Mouse (Mus musculus): ENCODE measurements at regions not wholly inside any gene's neighbourhood (a gene's known extent, or its start where the extent isn't known, plus 50 kb on each side); places are given as distances from the start of the nearest gene placed in this dataset.
"Not testable (repeated sequence)": the region's sequence is repeated elsewhere in the genome, so short reads cannot be mapped to it uniquely, and the experiment has no call there.

DNA sequence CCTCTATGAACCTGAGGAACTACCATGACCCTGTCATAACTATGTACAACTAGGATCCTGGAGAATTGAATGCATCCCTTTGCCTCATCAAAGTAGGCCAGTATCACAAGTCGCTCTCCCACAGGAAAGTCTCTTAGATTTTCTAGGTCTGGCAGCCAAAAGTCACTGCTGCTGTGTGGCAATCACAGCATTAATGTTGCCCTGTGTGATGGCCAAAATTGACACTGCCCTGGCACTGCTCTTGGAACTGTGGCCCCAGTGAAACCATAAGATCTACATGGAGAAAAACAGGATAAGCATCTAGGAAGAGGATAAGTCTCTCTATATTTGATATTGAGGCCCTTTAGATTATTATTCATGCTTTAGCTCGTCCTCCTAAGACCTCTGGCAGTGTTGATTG lies 465.7 kb downstream of the Adam6a start:
- no peak for DNase-seq (ENCODE audit: low spot score)

- peak; percentile 49 for DNase-seq (ENCODE audit: low spot score)
Measured at GRCm38 (mm10) chr12:114012860-114013259, 469.2 kb downstream of the Adam6a start.

DNA sequence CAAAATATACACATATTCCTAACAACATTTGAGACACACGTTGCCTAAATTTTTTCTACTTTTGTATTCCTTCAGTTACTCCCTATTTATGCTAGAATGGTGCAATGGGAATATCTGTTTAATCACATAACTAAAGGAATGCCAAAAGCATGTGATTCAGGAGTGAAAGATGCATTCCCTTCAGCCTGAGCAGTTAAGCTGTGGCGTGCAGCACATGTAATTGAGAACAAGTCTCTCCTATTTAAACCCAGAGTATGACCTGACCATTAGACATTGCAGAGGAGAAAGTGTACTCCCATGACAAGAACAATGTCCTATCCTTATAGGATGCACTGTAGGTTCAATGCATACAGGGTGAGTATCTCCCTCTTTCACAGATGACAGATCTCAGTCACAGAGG lies 493.3 kb downstream of the Adam6a start:
- DNase-seq (ENCODE audit: low spot score) = not testable (repeated sequence)

GRCm38 (mm10) chr12:114047991-114048390 lies 504.3 kb downstream of the Adam6a start:
- DNase-seq (ENCODE audit: low spot score) = not testable (repeated sequence)

DNA sequence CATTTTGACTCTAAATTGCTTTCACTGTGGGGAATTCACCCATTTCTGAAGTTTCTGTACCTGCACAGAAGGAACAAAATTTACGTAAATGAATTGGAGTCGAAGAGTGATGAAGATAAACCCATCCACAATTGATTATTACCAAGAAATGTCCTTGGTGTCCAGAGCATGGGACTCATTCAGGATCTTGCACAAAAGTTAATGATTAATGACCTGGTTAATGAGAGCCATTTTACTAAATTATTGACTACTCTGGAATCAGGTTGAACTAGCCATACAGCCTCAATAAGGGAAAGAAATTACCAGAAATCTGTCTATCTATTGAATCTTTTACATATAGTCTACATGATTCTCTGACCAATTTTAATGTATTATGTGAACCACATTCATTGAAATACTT lies 509.6 kb downstream of the Adam6a start:
- no peak for DNase-seq (ENCODE audit: low spot score)

- no peak for DNase-seq (ENCODE audit: low spot score)
Measured at GRCm38 (mm10) chr12:114059615-114060014, 515.9 kb downstream of the Adam6a start.

DNA sequence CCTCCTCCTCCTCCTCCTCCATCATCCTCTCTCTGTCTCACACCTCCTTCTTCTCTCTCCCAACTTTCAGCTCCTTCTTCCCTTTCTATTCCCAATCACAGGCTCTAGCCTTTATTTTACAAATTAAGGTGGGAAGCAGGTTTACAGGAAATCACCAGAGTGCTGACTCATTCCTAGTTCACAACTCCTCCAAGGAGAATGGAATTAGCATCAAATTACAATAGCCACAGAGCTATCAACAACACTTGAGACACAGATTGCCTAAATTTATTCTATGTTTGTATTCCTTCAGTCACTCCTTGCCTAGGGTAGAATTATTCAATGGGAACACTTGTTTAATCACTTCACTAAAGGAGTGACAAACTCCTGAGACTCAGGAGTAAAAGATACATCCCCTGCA lies 523.5 kb downstream of the Adam6a start:
- no peak for DNase-seq (ENCODE audit: low spot score)

GRCm38 (mm10) chr12:114108731-114109130 lies 565.0 kb downstream of the Adam6a start:
- not testable (repeated sequence) for DNase-seq (ENCODE audit: low spot score)

DNA sequence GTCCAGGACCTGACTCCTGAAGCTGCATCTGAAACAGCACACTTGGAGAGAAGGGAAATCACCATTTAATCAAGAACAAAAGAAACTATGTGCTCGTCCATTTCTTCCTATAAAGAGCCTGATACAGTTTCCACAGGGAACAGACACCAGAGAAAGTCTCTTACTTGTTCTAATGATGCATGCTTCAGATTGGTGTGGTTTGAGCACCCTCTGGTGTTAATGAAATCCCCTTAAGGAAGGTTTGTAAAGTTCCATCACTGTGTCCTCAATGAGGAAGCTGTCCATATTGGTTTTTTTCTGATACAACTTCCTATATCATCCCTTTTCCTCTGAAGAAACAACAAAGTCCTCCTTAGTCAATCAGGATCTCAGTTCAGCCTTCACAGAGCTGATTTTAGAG lies 591.2 kb downstream of the Adam6a start:
- no peak for DNase-seq (ENCODE audit: low spot score)

- no peak for DNase-seq (ENCODE audit: low spot score)
Measured at GRCm38 (mm10) chr12:114148779-114149178, 605.1 kb downstream of the Adam6a start.

GRCm38 (mm10) chr12:114172305-114172704 lies 628.6 kb downstream of the Adam6a start:
- no peak for DNase-seq (ENCODE audit: low spot score)

GRCm38 (mm10) chr12:114199521-114199920 lies 655.8 kb downstream of the Adam6a start:
- no peak for DNase-seq (ENCODE audit: low spot score)

- no peak for DNase-seq (ENCODE audit: low spot score)
Measured at GRCm38 (mm10) chr12:114222541-114222940, 678.8 kb downstream of the Adam6a start.

All from urinary bladder, postnatal 14 days (tissue).